Mouse (Mus musculus) gastrocnemius, postnatal 36 days (tissue): Measurements from ENCODE around the gene Gstp2. TPM values are rescaled to one million over a fixed set of nuclear protein-coding genes. Genes with fewer than 3 reads are reported as not detected.
"Not testable (repeated sequence)": the region's sequence is repeated elsewhere in the genome, so short reads cannot be mapped to it uniquely, and the experiment has no call there.

Experiments
- DNase-seq, 2 experiments: peaks; one replicate each; pipeline ENCODE4 v3.0.0; 2022
- intact Hi-C: fragments of 180-260 bp; cut with DNase I; formaldehyde crosslinking; loops from one replicate; pipeline ENCODE4 v1.15.1; 2025
- total RNA-seq, 2 experiments: library from RNA; stranded (reverse); gene quantifications; 2 replicates each; pipeline ENCODE4 v1.2.3; 2021

Gstp2 gene
- total RNA-seq, 2 experiments from 2014 or later, result 148 to 162 TPM

DNA sequence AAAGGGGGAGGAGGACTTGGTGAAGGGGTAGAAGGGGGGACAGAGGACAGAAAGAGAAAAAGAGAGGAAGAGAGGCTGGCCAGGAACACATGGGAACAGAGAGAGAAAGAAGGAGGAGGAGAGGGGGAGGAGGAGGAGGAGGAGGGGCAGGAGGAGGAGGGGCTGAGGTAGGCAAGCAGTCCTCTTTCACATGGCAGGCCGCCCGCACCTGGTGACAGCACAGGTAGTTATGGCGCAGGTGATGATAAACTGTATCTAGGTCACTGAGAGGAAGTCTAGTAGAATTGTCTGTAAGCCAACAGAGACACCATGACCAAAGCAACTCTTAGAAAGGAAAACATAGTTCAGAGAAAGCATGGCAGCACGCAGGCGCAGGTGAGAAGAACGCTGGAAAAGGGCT lies 25.6 kb upstream of the Gstp2 start:
- DNase-seq, result no peak
- intact Hi-C loops, result no loop called here

DNA sequence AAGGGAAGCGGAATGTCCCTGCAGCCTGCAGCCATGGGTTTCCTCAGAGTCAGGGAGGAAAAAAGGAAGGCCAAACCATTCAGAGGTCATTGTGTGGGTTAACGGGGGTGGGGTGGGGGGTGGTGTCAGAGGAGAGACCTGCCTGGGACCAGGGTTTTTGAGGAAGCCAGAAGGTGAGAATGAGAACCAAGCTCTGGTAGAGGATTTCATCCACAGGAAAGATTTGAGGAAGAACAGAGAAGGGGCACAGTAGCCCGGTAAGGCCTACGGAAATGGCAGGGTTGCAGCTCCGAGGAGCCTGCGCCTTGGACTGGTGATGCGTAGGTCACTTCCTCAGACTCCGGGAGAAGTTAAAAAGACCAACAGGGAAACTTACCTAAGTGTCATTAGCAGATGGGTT lies 24.9 kb upstream of the Gstp2 start:
- intact Hi-C loops, result no loop called here
- DNase-seq, result no peak

DNA sequence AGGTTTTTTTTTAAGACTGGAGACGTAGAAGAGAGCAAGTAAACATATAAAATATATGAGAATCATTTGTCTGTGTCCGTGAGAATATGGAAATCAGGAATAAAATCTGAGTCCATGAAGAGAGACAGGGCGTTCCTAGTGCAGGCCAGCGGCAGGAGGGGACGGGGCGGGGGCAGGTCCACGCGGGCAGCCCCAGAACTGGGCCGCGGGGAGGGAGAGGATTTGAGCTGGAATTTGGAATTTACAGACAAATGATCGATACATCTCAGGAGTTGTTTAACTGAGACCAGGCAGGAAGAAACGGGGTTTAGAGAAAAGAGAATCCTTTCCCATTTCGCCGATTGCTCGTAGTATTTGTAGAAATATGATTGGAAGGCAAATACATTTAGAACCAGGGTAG lies 24.5 kb upstream of the Gstp2 start:
- intact Hi-C loops, result no loop called here
- no peak for DNase-seq

DNA sequence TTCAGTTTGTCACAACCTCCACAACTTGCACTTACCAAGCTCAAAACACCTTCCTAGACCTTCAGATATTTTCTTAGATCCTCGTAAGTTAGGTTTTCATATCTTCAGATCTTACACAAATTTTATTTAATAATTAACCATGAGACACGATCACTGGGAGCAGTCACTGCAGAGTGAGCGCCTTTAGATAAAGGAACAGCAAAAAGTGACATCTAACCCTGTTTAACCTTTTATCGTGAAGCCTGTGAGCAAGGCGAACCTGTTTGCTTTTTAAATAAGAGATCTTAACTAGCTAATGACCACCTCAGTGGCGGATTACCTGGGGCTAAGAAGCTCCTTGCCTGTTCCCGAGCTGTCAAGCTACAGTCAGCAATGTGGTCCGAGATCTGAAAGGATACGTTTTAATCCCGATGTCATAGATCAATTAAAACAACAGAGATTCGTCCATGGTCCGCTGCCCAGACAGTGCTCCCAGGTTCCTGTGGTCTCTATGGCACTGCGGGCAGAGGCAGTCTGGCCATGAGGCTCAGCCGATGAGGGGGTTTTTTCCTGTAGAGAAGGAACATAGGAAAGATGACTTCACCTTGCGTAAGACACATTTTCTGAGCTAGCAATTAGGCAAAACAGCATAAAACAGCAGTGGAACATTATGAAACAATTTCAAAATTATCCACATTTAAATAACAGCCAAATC lies 23.0 kb upstream of the Gstp2 start:
- DNase-seq, result no peak
- intact Hi-C loops, result no loop called here

DNA sequence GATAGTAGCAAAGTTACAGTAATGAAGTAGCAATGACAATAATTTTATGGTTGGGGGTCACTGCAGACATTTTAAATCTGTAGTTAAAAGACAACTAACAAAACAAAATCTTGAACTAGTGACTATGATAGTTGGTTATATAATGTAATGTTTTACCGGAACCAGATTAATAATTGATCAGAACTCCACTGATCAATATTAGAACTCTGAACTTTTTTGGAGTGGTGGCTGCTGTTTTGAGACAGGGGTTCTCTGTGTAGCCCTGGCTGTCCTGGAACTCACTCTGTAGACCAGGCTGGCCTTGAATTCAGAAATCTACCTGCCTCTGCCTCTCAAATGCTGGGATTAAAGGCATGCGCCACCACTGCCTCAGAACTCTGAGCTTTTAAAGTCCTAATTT lies 22.4 kb upstream of the Gstp2 start:
- DNase-seq, intact Hi-C loops: not testable (repeated sequence)

DNA sequence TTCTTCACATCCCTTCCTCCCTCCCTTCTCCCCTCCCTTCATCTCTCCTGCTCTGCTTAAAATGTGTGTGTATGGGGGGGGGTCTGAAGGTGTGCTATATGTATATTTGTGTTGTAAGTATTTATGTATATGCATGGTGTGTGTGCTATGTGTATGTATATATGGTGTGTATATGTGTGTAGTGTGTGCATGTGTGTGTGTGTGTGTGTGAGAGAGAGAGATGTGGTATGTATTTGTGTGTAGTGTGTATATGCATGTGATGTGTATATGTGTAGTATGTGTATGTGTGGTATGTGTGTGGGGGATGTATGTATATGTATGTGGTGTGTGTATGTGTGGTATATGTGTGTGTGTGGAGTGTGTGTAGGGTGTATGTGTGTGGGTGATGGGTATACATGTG lies 21.1 kb upstream of the Gstp2 start:
- intact Hi-C loops, result no loop called here
- no peak for DNase-seq

DNA sequence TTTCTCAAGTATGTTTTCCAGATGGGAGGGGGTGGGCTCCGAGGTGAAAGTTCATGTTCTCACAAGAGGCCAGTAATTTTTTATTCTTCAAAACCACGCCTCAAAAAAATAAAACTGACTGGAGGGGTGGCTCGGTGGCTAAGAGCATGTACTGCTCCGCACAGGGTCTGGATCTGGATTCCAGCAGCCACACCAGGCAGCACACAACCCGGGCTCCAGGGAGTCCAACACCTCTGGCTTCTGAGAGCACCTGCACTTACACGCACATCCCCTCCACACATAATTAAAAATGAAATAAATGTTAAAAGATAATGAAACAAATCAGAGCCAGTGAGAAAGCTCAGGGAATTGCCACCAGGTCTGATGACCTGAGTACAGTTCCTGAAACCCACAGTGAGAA lies 20.5 kb upstream of the Gstp2 start:
- intact Hi-C loops, result no loop called here
- DNase-seq, result no peak

DNA sequence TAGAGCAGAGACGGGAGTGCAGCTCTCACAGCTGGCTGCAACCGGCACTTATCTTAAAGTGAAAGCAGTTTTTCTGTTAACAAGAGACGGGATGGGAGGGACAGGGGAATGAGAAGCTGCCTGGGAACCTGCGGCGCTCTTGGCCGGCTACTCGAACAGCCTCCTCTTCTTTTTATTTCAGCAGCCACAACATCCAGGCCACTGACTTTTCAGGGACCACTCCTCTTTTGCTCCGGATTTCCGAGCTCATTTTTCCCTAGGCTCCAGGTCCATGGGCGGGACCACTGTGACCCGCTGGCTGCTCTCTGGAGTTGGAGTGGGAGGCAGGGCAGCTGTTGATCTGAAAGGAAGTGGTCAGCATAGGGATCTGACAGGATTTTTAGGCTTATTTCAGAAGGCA lies 18.7 kb upstream of the Gstp2 start:
- DNase-seq, intact Hi-C loops: not testable (repeated sequence)

DNA sequence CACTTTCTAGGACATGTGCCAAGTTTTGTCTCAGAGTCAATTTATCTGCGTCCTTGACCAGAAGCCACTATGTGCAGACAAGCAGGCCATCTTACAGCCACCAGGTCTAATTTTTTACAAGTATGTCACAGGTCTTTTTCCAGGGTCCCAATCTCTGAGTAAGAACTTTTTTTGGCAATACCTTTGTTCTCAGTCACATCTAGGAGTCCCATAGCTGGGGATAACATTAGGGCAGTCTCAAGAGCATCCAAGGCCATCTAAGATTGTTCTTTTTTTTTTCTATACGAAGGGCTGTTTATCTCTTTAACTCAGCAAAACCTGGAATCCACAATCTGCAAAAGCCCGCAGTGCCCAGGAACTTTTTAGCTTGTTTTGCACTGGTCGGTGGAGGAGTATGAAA lies 17.5 kb upstream of the Gstp2 start:
- DNase-seq, intact Hi-C loops: not testable (repeated sequence)

DNA sequence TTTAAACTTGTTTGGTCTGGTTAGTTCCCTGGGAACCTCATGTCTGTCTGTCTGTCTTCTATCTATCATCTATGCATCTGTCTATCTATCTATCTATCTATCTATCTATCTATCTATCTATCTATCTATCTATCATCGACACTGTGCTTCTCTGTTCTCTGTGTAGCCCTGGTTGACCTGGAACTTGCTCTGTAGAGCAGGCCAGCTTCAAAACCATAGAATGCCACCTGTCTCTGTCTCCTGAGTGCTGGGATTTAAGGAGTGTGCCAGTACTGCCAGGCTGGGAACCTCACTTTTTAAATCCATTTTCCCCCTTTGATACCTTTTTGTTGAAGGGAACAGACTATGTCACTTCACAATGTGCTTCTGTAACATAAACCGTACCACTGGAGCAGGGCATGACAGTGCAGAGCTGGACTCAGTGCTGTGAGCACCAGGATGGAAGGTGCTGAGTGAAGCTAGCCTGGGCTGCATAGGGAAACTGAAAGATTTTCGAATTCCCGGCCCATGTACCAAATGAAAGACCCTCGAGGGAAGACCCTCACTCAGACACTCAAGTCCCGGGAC lies 15.2 kb upstream of the Gstp2 start:
- intact Hi-C loops, result no loop called here
- no peak for DNase-seq

DNA sequence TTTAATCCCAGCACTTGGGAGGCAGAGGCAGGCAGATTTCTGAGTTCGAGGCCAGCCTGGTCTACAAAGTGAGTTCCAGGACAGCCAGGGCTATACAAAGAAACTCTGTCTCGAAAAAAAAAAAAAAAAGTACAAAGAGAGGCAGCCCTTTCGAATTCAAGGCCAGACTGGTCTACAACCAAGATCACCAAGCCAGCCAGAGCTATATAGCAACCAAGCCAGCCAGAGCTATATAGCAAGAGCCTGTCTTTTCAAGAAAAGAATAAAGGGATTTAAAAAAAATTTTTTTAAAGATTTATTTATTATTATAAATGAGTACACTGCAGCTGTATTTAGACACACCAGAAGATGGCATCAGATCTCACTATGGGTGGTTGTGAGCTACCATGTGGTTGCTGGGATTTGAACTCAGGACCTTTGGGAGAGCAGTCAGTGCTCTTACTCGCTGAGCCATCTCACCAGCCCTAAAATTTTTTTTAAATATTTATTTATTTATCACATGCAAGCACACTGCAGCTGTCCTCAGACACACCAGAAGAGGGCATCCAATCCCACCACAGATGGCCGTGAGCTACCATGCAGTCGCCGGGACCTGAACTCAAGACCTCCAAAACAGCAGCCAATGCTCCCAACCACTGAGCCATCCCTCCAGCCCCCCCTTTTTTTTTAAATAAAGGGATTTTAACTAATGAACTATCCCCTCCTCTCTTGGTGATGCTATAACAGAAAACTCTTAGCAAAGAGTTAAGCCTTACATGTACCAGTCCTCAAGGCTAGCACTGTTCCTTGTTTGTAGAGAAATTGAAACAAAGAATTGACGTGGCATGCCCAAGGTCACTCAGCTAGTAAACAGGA lies 14.4 kb upstream of the Gstp2 start:
- intact Hi-C loops, result not testable (repeated sequence)

DNA sequence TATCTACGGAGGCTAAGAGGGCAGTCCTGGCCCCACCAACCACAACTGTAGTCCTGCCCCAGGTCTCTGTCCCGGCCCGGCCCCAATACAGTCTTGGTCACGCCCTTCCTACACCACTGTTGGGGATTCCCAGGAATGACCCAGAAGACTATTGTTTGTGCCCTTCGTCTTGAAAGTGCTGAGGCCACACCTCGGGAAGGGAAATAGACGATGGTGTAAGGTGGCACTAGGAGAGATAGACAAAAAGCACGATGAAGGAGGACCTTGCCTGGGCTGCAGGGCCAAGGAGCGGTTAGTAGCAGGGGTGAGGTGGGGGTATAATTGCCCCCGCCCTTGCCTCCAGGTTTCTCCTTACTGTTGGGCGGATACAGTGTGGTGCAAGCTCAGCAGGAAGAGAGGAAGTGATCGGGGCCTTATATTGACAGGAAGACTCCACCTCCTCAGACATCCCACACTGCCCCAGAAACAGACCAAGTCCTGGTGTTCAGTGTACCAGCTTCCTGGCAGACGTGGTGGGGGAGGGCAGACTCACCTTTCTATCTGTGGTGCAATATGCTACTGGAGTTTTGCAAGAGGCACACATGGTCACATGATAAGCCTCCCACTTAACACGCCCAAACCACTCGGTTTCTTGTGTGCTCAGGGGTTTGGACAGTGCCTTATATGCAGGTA lies 13.4 kb upstream of the Gstp2 start, which contains the start of gene Gstp3:
Gene Gstp3, minus strand, starts transcription at position 501 of the 672 bp plus-strand sequence.
- intact Hi-C loops, result no loop called here
- no peak for DNase-seq

More for the DNA sequence above, 14.4 kb upstream of the Gstp2 start:
- DNase-seq, result not testable (repeated sequence)

DNA sequence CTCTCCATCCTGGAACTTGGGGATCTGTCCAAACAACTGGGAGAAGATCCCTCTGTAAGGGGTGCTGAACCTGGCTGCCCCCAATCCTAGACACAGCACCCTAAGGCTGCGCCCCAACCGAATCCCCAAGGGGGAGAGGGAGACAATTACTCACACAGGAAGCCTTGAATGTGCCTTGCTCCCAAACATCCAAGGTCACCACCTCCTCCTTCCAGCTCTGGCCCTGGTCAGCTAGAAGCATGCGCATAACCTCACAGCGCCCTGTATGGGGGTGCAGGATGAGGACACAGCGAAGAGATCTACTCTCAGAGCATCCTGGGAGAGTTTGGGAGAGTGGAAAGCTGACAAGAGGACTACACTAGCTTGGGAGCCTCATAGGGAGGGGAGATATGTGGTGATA lies 12.8 kb upstream of the Gstp2 start:
- intact Hi-C loops, result no loop called here
- no peak for DNase-seq

DNA sequence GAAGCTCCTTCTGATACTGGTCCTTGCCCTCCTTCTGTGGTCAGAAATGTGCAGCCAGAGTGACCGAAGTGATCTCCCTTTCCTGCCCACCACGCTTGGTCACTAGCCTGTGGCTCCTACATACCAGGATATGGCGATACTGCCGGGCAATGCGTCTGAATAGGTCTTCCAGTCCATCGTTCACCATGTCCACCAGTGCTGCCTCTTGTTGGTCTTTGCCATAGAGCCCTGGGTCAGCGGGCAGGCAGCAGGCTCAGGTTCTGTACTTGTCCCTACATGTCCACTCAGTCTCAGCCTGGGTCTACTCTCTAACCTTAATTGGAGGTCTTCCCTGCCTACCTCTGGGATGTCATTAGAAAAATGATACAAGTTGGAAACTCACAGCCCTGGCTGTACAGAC lies 12.1 kb upstream of the Gstp2 start:
- DNase-seq, result no peak
- intact Hi-C loops, result no loop called here

DNA sequence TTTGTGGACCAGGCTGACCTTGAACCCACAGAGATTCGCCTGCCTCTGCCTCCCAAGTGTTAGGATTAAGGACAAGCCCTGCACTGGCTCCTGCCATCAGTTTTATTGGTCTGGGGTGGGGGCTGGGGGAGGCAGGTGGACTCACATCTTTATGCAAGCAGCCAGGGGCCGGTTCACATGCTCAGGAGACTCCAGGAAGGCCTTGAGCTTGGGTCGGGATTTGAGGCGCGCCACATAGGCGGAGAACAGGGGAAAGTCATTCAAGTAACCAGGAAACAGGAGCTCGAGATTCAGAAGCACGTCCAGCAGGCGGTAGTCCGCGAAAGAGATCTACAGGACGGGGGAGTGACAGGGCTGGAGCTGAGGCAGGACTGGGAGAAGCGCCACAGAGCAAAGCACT lies 11.6 kb upstream of the Gstp2 start:
- no peak for DNase-seq
- intact Hi-C loops, result no loop called here

DNA sequence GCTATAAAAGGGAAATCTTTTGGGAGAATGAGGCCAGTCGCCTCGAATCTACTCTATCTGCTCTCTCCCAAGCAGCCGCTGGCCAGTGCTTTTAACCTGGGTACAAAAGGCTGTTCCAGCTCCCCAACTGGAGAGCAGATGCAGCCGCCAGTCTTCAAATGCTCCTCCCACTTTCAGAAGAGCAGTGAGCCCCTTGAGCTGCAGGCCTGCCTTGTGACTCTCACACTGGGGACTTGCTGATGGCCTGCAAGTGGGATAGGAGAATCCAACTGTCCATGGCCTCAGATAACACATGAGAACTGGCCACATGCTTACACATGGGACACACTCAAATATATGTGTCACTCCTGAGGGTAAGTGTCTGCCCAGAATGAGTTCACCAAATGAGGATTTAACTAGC lies 10.9 kb upstream of the Gstp2 start:
- intact Hi-C loops, result no loop called here
- DNase-seq, result no peak

DNA sequence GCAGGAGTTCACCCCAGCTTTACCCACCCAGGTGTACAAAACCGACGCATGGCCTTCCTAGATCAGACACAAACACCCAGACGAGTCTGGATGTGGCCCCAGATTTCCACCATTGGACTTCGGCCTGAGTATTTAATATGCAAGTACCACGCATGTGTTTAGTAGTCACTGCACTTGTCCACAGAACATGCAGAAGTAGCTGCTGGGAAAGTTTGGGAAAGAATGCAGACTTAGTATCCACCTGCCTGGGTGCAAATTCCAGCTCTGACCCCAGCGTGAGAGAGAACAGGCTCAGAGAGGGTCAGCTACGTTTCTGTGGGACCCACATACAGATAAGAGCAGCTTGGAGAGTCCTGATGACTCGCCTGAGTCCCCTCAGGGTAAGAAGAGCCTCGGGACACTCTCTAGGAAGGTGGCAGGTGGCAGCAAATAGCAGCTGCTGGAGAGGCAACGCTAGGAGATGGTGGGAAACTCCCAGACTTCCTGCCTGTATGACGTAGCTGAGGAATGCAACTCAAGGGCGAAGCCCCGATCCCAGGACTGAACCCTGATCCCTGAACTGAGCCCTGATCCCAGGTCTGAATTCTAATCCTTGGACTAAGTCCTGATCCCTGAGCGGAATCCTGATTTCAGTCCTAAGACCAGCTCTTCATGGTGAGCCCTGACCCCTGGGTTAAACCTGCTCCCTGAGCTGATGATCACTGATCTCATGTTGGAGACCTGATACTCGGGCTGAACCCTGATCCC lies 10.3 kb upstream of the Gstp2 start:
- DNase-seq, result no peak
- intact Hi-C loops, result no loop called here

DNA sequence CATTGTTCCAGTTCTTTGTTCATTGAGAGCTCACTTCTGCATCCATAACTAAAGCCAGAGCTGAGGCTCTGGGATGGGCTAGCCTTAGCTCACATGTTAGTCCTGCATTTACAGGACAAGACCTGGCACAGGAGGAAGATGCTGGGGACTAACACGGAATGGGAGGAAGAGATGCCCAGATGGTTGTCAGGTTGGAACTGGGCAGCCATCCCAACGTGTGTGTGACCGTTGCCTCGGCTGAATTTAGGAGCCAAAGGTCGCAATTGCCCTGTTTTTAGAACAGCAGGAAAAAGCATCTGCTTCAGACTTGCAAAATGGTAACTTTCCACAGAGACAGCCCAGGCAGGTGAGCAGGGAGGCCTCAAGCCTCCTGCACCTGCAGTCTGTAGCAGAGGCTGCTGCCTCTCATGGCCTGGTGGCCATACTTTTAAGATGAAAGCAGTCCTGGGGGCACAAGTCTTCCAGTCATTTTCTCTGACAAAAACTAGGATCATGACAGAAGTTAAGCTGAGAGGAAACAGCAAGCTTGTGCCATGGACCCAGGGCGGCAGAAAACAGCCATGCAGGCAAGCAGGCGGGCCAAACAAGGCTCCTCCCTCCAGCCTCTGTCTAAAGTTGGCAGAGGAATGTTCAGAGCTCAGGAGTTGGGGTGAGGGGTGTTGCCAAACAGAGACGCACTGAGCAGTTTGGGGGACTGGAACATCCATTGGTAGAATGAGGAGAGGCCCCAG lies 9.6 kb upstream of the Gstp2 start:
- no peak for DNase-seq
- intact Hi-C loops, result no loop called here

DNA sequence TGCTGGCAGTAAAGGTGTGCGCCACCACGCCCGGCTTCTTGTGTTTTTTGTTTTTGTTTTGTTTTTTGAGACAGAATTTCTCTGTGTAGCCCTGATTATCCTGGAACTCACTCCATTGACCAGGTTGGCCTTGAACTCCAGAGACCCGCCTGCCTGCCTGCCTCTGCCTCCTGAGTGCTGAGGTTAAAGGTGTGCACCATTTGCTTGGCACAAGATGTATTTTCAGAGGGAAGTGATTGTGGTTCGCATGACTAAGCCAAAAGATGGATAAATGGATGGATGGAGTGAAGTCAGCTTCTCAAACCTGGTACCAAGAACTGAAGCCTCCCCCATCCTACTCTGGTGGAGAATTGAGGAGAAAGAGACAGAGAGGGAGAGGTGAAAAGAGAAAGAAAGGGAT lies 8.8 kb upstream of the Gstp2 start:
- intact Hi-C loops, result no loop called here
- no peak for DNase-seq
